Mouse (Mus musculus): ENCODE results near the gene Akr1a1. TPM values are rescaled to one million over a fixed set of nuclear protein-coding genes. Genes with fewer than 3 reads are reported as not detected.

Gene Akr1a1
- polyA plus RNA-seq (2014; fragmentation: Nextera tagmentation; extraction: Ambion mirVana): 710 and 714 TPM in 2 replicates

DNA sequence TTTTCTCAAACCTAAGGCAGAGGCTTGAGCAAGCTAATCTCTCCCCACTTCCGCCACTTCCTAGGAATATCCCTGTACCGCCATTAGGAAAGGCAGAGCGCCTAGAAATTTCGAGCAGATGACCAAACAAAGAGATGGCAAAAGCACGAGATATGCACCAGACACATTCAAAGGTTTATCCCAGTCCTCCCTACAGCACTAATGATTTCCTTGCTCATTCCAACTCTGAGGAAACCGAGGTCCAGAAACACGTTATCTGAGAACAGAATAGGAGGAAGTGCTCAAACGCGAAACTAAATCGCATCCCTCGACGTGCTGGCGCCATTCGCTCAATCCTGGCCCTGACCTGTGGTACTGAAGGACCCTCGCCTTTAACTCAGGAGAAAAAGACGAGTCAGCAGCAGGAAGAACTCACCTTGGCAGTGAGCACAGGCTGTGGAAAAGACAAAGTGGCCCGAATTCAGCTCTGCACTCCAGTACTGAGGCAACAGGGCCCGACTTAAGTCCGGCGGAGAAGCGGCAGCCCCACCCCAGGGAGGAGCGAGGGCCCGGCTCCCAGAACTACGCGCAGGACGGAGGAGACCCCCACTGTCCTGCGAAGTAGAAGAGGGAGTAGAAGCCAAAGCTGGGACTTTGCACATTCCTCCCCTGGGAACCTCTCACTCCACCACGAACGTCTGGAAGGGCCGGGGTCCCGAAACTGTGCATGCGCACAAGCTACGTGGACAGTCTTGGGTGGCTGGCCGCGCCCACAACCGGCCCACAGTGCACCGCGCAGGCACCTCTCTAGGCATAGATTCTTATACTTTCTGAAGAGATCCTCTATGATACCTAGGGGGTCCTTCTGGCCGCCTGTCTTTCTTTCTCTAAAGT lies at the start of gene Akr1a1:
TSS of gene Akr1a1 (minus strand) at position 757 of the 873 bp plus-strand sequence.
- WGBS: under 1% methylated on average over 39 of the region's 39 CpGs
- Histone ChIP-seq H3K9me3 (ENCODE audit: control insufficient read depth, low read length) (no peaks in the 10 kb centered on the region), H3K4me2 (ENCODE audit: low read depth, low read length) (peak within 1 kb of the TSS; percentile 85), H3K27me3 (ENCODE audit: control insufficient read depth, insufficient read depth, low read length) (no peaks in the 10 kb centered on the region), H3K9ac (replicated peaks; ENCODE audit: low read depth, low read length) (peak within 1 kb of the TSS; percentile 82), H3K4me1 (ENCODE audit: control insufficient read depth, insufficient read depth, low read length) (peaks cover 14% of the 10 kb centered on the region), H3K36me3 (ENCODE audit: control insufficient read depth, insufficient read depth, low read length) (0 out of 2 replicates have a peak, but pooled peaks cover 5% of the 10 kb centered on the region), H3K27ac (ENCODE audit: low read depth, low read length) (peak within 1 kb of the TSS; percentile 76), H3K4me3 (ENCODE audit: low read depth, low read length) (peak within 1 kb of the TSS; percentile 69)
- peak; percentile 99 for ATAC-seq (ENCODE audit: low read depth)

DNA sequence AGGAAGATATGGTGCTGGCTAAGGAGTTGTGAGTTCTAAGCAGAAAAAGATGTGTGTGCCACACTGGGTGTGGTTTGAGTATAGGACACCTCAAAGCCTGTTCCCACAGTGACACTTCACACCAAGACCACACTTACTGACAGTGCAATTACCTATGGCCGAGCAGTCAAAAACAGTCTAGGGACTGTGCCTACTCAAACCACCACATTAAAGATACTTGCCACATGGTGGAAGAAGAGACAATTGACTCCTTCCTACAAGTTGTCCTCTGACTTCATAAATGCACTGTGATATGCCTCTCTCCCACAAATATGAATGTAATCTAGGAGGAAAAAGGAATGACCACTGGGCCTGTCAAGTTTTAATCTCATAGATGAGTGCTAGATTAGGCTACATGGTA lies 49.5 kb upstream of the Akr1a1 start:
- H3K27me3 ChIP-seq (ENCODE audit: control insufficient read depth, insufficient read depth, low read length): no peaks in the 10 kb centered on the region
- H3K4me1 ChIP-seq (ENCODE audit: control insufficient read depth, insufficient read depth, low read length): no peaks in the 10 kb centered on the region
- H3K9me3 ChIP-seq (ENCODE audit: control insufficient read depth, low read length): no peaks in the 10 kb centered on the region
- H3K27ac ChIP-seq (ENCODE audit: low read depth, low read length): no peak overlapping the region
- no peak for ATAC-seq (ENCODE audit: low read depth)
- H3K4me2 ChIP-seq (ENCODE audit: low read depth, low read length): no peak overlapping the region
- 82% methylated on average over 1 of the region's 1 CpGs for WGBS
- H3K36me3 ChIP-seq (ENCODE audit: control insufficient read depth, insufficient read depth, low read length): no peaks in the 10 kb centered on the region; the same call in 1 of the 2 replicates
- no peak overlapping the region for H3K9ac ChIP-seq (replicated peaks; ENCODE audit: low read depth, low read length)
- H3K4me3 ChIP-seq (ENCODE audit: low read depth, low read length): no peak overlapping the region

DNA sequence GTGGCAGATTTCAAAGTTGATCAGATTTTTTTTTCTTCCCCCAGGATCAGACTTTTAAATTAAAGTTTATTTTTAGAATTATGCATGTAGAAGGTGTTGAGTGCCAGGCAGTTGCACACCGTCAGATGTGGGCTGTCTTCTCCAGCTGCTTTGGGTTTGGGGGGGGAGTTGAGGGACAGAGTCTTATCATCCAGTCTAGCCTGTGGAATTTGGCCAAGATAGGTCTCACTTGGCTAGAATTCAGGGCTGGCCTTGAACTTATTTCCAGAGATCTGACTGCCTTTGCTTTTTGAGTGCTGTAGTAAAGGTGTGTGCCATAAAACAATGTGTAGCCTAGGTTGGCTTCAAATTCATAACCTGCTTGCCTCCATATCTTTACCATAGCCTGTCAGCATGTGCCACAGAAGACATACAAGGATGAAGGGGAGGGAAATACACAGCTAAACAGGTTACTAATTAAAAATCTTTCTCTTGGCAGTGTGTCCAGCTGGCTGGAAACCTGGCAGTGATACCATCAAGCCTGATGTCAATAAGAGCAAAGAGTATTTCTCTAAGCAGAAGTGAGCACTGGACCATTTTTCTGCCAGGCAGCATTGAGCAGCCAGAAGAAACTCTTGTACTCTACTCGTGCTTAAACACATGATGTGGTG lies 47.3 kb upstream of the Akr1a1 start:
- WGBS: 87% methylated on average over 2 of the region's 2 CpGs
- H3K9ac ChIP-seq (replicated peaks; ENCODE audit: low read depth, low read length): no peak overlapping the region

DNA sequence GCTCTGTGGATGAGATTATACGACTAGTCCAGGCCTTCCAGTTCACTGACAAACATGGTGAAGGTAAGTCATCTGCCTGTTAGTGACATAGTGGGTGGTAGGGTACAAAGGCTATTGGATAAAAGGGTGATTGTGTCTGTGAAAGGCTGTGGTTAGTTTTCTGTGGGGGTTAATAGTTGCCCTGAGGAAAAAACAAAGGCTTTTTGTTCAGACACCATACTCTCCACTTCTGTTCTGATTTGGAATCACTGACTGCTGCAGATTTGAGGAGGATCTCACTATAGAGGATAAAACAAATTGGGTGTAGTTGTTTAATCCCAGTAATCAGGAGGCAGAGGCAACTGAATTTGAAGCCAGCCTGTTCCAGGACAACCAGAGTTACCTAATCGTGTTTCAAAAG lies 42.3 kb upstream of the Akr1a1 start:
- Histone ChIP-seq H3K27ac (ENCODE audit: low read depth, low read length) (no peak overlapping the region), H3K4me2 (ENCODE audit: low read depth, low read length) (no peak overlapping the region), H3K9ac (replicated peaks; ENCODE audit: low read depth, low read length) (no peak overlapping the region), H3K9me3 (ENCODE audit: control insufficient read depth, low read length) (no peaks in the 10 kb centered on the region), H3K27me3 (ENCODE audit: control insufficient read depth, insufficient read depth, low read length) (no peaks in the 10 kb centered on the region), H3K36me3 (ENCODE audit: control insufficient read depth, insufficient read depth, low read length) (0 out of 2 replicates have a peak, but pooled peaks cover 9% of the 10 kb centered on the region), H3K4me3 (ENCODE audit: low read depth, low read length) (no peak overlapping the region), H3K4me1 (ENCODE audit: control insufficient read depth, insufficient read depth, low read length) (no peaks in the 10 kb centered on the region)
- WGBS: 83% methylated on average over 2 of the region's 2 CpGs
- ATAC-seq (ENCODE audit: low read depth): no peak

More for the DNA sequence above, 47.3 kb upstream of the Akr1a1 start:
- Histone ChIP-seq H3K4me1 (ENCODE audit: control insufficient read depth, insufficient read depth, low read length) (no peaks in the 10 kb centered on the region), H3K4me2 (ENCODE audit: low read depth, low read length) (no peak overlapping the region), H3K9me3 (ENCODE audit: control insufficient read depth, low read length) (no peaks in the 10 kb centered on the region), H3K4me3 (ENCODE audit: low read depth, low read length) (no peak overlapping the region), H3K27me3 (ENCODE audit: control insufficient read depth, insufficient read depth, low read length) (no peaks in the 10 kb centered on the region), H3K27ac (ENCODE audit: low read depth, low read length) (no peak overlapping the region), H3K36me3 (ENCODE audit: control insufficient read depth, insufficient read depth, low read length) (peaks cover 5% of the 10 kb centered on the region; the same call in 1 of the 2 replicates)
- ATAC-seq (ENCODE audit: low read depth): no peak

DNA sequence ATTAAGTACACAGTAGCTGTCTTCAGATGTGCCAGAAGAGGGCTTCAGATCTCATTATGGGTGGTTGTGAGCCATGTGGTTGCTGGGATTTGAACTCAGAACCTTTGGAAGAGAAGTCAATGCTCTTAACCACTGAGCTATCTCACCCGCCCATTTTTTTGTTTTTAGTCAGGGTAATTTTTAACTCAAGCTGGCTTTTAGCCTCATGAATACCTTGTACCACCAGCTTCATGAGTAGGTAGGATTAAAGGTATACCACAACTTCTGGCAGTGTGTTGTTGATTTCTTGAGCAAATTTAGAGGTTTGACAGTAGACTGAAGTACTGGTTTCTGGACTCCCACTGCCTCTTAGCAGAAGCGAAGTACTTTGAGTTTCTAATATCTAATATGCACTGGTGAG lies 40.7 kb upstream of the Akr1a1 start:
- 97% methylated on average over 2 of the region's 2 CpGs for WGBS
- no peak for ATAC-seq (ENCODE audit: low read depth)
- H3K36me3 ChIP-seq (ENCODE audit: control insufficient read depth, insufficient read depth, low read length): 0 out of 2 replicates have a peak, but pooled peaks cover 9% of the 10 kb centered on the region

DNA sequence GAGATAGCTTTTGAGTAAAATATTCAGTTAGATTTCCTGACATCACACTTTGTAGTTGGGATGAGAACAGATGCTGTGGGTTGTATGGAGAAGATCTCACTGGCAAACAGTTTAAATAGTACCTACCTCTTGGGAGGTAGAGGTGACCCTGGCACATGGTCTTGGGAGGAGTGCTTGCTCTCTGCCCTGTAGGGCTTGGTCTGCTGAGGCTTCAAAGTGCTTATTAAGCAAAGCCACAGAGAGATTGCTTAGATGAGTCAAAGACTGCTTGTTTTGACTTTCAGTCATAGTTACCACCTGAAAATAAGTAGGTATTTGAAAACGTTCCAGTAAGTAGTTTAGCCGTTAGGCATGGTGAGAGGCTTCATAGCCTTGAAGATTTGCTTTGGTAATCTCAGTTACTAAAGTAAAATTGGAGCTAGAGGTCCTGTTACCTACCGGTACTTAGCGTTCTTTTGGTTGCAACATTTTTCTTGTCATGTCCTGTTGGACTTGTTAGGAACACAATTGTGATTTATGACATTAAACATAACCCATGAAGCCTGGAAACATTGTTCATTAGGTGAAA lies 37.9 kb upstream of the Akr1a1 start:
- Histone ChIP-seq H3K27ac (ENCODE audit: low read depth, low read length) (no peak overlapping the region), H3K4me2 (ENCODE audit: low read depth, low read length) (no peak overlapping the region), H3K4me3 (ENCODE audit: low read depth, low read length) (no peak overlapping the region), H3K9ac (replicated peaks; ENCODE audit: low read depth, low read length) (no peak overlapping the region), H3K4me1 (ENCODE audit: control insufficient read depth, insufficient read depth, low read length) (no peaks in the 10 kb centered on the region), H3K27me3 (ENCODE audit: control insufficient read depth, insufficient read depth, low read length) (no peaks in the 10 kb centered on the region), H3K36me3 (ENCODE audit: control insufficient read depth, insufficient read depth, low read length) (0 out of 2 replicates have a peak, but pooled peaks cover 5% of the 10 kb centered on the region), H3K9me3 (ENCODE audit: control insufficient read depth, low read length) (no peaks in the 10 kb centered on the region)
- WGBS: 92% methylated on average over 4 of the region's 4 CpGs
- ATAC-seq (ENCODE audit: low read depth): no peak

More for the DNA sequence above, 40.7 kb upstream of the Akr1a1 start:
- Histone ChIP-seq H3K9ac (replicated peaks; ENCODE audit: low read depth, low read length) (no peak overlapping the region), H3K4me3 (ENCODE audit: low read depth, low read length) (no peak overlapping the region), H3K4me1 (ENCODE audit: control insufficient read depth, insufficient read depth, low read length) (no peaks in the 10 kb centered on the region), H3K27me3 (ENCODE audit: control insufficient read depth, insufficient read depth, low read length) (no peaks in the 10 kb centered on the region), H3K27ac (ENCODE audit: low read depth, low read length) (no peak overlapping the region), H3K4me2 (ENCODE audit: low read depth, low read length) (no peak overlapping the region), H3K9me3 (ENCODE audit: control insufficient read depth, low read length) (no peaks in the 10 kb centered on the region)

DNA sequence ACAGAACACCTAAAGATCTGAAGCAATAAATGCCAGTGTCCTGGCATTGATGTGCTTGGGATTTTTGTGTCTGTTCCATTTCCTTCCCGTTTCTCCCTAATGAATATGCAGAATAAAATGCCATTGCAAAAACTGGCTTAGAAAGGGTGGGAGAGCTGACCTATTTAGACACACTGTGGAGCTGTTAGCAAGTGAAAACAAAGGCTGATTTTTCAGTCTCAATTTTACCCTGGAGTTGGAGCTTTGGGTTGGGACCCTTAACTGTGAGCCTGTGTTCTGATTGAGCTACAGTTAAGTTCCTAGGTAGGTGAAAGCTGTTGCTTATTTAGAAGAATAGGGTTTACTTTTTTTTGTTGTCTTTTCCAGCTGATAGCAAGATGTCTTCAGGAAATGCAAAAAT lies 35.6 kb upstream of the Akr1a1 start:
- Histone ChIP-seq H3K27ac (ENCODE audit: low read depth, low read length) (no peak overlapping the region), H3K4me3 (ENCODE audit: low read depth, low read length) (peak overlapping the region; percentile 56), H3K4me2 (ENCODE audit: low read depth, low read length) (peak overlapping the region; percentile 59), H3K9ac (replicated peaks; ENCODE audit: low read depth, low read length) (no peak overlapping the region), H3K4me1 (ENCODE audit: control insufficient read depth, insufficient read depth, low read length) (no peaks in the 10 kb centered on the region), H3K9me3 (ENCODE audit: control insufficient read depth, low read length) (no peaks in the 10 kb centered on the region), H3K27me3 (ENCODE audit: control insufficient read depth, insufficient read depth, low read length) (no peaks in the 10 kb centered on the region), H3K36me3 (ENCODE audit: control insufficient read depth, insufficient read depth, low read length) (no peaks in the 10 kb centered on the region)
- WGBS: 33% methylated on average over 1 of the region's 1 CpGs
- ATAC-seq (ENCODE audit: low read depth): no peak

DNA sequence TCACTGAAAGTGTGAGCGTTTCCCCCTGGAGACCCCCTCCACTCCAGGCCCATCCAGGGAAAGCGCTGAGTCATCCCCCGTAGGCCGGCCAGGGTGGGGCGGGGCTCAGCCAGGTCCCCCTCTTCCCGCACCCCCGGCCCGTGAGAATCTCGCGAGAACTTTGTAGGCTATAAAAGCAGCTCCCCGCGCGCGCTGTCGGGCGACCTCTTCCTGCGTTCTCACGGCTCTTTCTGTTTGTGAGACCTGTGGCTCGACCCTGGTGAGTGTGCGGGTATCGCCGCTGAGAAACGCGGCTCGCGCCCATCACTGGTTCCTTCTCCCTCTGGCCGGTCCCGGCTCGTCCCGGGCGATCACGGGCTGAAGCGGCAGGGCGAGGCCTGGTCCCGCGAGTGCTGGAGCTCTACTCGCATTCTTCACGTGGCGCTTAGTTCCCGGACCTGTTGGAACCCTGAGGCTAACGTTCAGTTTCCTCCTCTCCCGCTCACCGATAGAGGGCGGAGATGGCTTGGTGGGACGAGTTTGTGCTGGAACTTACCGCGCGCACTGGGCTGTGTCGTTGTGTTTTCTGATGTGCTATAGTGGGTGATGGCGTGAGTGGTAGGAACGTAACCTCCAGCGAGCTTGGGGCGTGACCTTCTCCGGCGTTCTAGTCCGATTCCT lies 34.1 kb upstream of the Akr1a1 start, which contains the start of gene Prdx1:
TSS of gene Prdx1 (plus strand) at position 143 of the 660 bp plus-strand sequence.
- no peaks in the 10 kb centered on the region for H3K36me3 ChIP-seq (ENCODE audit: control insufficient read depth, insufficient read depth, low read length)
- ATAC-seq (ENCODE audit: low read depth): peak; percentile 96
- no peaks in the 10 kb centered on the region for H3K4me1 ChIP-seq (ENCODE audit: control insufficient read depth, insufficient read depth, low read length)
- H3K27ac ChIP-seq (ENCODE audit: low read depth, low read length): peak within 1 kb of the TSS; percentile 72
- peak within 1 kb of the TSS; percentile 53 for H3K9ac ChIP-seq (replicated peaks; ENCODE audit: low read depth, low read length)
- peak within 1 kb of the TSS; percentile 56 for H3K4me3 ChIP-seq (ENCODE audit: low read depth, low read length)
- no peaks in the 10 kb centered on the region for H3K27me3 ChIP-seq (ENCODE audit: control insufficient read depth, insufficient read depth, low read length)
- WGBS: 1% methylated on average over 56 of the region's 56 CpGs
- H3K4me2 ChIP-seq (ENCODE audit: low read depth, low read length): peak within 1 kb of the TSS; percentile 59
- H3K9me3 ChIP-seq (ENCODE audit: control insufficient read depth, low read length): no peaks in the 10 kb centered on the region
